Mouse (Mus musculus) megakaryocyte, embryonic 14.5 days (primary cell): ENCODE measurements around the gene Sox30.

Experiments used
- FLI1 ChIP-seq: IDR thresholded peaks from 2 replicates; pipeline ENCODE4 v1.6.1; 2012; ENCODE audit warnings: low read length, inconsistent platforms, mixed read lengths
- GATA1 ChIP-seq: IDR thresholded peaks from 3 replicates; pipeline ENCODE4 v1.6.1; 2012; ENCODE audit warnings: mixed read lengths, low read length, inconsistent platforms, borderline replicate concordance

DNA sequence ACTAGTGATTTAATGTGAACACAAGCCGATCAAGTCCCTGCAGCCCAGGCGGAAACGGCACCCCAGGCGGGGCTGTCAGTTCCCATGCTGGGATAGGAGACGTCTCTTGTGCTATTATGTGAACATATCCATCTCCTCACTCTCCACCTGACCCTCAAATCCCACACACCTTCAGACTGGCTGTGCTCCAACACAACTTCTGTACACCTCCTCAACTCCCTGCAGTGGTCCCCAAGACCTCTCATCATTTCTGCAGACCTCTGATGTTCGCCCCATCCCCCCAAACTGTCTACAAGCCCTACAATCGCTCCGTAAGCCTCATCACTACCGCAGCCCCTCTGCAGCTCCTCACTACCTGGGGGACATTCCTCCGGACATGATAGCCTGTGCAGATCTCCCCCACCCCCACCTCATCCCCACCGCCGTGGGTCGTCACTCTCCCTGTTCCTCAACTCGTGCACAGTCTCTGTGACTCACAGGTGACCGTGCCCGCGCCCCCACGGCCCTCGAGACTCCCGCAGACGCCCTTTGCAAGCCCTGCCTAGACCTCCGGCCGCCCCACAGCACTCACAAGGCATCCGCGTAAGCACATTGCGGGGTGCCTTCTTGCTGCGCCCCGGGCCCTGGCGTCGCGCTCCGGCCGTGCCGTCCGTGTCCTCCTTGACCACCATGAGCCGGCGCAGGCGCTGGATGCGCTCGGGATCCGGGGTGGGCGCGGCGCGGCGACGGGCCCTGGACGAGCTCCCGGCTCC lies 36.0 kb upstream of the Sox30 start:
- TF ChIP-seq FLI1 (no peak), GATA1 (no peak)
